Mouse (Mus musculus): ENCODE data around the gene Spns2.
"Not testable (repeated sequence)": the region's sequence is repeated elsewhere in the genome, so short reads cannot be mapped to it uniquely, and the experiment has no call there.

Gene Spns2

GRCm38 (mm10) chr11:72436756-72437650 lies 52.7 kb downstream of the Spns2 start:
- no peak for DNase-seq (ENCODE audit: low spot score in 2 of 2)

GRCm38 (mm10) chr11:72436271-72436670 lies 53.4 kb downstream of the Spns2 start:
- no peak for DNase-seq (ENCODE audit: low spot score in 2 of 2)

GRCm38 (mm10) chr11:72435694-72436045 lies 54.0 kb downstream of the Spns2 start:
- no peak for DNase-seq (ENCODE audit: low spot score in 2 of 2)

DNA sequence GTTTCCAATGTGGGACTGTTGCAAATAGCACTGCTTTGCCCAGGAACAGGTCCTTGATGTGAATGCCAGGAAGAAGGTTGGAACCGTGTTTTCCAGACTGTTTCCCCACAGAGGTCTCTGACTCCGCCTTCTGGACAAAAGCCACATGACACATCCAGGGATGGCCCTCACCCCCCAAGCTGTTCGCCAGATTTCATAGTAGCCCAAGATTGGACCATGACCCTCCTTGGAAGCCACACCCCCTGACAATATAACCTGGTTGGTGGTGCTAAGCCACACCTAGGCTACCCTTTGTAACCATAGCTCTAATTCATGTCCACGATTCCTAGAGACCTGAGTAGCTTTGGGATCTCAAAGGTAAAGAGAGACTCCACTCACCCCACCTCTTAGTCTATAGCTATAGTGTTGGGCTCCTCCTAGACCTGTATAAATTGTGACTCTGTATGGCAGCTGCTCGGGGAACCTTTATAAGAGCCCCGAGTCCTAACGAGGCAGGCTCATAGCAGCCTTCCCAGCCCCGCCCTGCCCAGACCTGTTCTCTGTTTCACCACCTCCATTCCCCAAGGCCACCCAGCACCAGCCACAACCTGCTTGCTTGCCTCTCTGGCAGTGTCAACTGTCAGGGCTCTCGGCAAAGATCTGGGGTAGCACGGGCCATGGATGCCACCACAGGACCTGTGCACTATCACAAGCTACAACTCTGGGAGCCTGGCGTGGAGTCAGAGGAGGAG lies 54.6 kb downstream of the Spns2 start, which contains the start of gene Ggt6:
Gene Ggt6, plus strand, starts transcription at position 564 of the 731 bp plus-strand sequence.
- DNase-seq (ENCODE audit: low spot score in 2 of 2) = no peak

DNA sequence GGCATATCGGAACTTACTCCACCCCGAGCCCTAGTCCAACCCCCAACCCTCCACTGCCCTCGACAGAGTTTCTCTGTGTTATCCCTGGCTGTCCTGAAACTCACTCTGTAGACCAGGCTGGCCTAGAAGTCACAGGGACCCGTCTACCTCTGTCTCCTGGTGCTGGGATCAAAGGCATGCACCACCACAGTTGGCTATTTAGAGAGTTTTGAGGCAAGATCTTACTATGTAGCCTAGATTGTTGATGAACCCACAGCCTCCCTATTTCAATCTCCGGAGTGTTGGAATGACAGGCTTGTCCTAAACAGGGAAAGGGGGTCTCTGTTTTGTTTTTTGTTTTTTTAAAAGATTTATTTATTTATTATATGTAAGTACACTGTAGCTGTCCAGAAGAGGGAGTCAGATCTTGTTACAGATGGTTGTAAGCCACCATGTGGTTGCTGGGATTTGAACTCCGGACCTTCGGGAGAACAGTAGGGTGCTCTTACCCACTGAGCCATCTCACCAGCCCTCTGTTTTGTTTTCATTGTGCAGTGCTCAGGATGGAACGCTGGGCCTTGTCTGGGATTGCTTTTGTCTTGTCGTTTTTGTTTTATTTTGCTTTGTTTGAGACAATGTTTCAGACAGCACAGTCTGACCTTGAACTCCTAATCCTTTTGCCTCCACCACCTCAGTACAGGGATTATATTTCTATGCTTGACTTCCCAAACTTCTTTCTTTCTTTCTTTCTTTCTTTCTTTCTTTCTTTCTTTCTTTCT lies 59.2 kb downstream of the Spns2 start:
- not testable (repeated sequence) for DNase-seq (ENCODE audit: low spot score in 2 of 2)

- peak; percentile 80 to 83 for DNase-seq (ENCODE audit: low spot score in 2 of 2)
These were observed 60.4 kb downstream of the Spns2 start for GRCm38 (mm10) chr11:72429288-72429690.

GRCm38 (mm10) chr11:72428694-72429093 lies 61.0 kb downstream of the Spns2 start:
- peak; percentile 76 to 83 for DNase-seq (ENCODE audit: low spot score in 2 of 2)

- DNase-seq (ENCODE audit: low spot score in 2 of 2) = no peak
These were observed 62.8 kb downstream of the Spns2 start for GRCm38 (mm10) chr11:72426884-72427283.

- DNase-seq (ENCODE audit: low spot score in 2 of 2) = no peak
These were observed 64.5 kb downstream of the Spns2 start for GRCm38 (mm10) chr11:72425201-72425600.

- DNase-seq (ENCODE audit: low spot score in 2 of 2) = no peak
These were observed 66.0 kb downstream of the Spns2 start for GRCm38 (mm10) chr11:72423686-72424085.

GRCm38 (mm10) chr11:72421518-72422278 lies 68.0 kb downstream of the Spns2 start:
- DNase-seq (ENCODE audit: low spot score in 2 of 2) = no peak

GRCm38 (mm10) chr11:72420460-72421122 lies 69.1 kb downstream of the Spns2 start:
- no peak for DNase-seq (ENCODE audit: low spot score in 2 of 2)

DNA sequence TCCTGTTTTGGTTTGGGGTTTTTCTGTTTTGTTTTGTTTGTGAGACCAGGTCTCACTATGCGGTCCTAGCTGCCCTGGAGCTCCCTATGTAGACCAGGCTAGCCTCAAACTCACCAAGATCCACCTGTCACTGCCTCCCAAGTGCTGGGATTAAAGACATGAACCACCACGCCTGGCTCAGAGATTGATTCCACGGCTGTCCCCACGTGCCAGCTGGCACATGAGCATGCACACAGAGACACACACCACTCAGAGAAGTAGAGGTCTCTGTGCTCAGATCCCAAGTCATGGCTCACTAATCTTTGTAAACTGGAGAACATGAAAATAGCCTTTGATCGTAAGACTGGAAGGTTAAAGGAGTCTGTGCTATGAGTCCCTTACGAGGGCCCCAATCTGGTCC lies 70.7 kb downstream of the Spns2 start:
- DNase-seq (ENCODE audit: low spot score in 2 of 2) = no peak

- DNase-seq (ENCODE audit: low spot score in 2 of 2) = no peak
These were observed 71.5 kb downstream of the Spns2 start for GRCm38 (mm10) chr11:72418227-72418626.

DNA sequence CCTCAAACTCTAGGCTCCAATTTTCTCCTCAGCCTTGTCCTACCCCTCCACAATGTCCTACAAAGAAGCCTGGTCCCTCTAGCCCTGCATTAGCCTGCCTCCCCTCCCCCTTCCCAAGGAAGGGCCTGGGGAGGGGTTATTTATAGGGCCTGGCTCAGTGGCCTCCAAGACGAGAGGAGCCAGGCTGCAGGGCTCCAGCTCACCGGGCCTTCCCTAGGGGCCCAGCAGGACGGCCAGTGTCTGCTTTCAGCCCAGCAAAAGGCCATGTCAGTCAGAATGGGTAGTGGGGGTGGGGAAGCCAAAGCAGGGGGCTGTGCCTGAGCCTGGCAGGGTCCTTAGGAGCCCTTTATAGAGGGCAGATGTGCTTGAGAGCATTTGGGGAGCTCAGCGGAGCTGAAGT lies 72.3 kb downstream of the Spns2 start:
- no peak for DNase-seq (ENCODE audit: low spot score in 2 of 2)

GRCm38 (mm10) chr11:72416666-72417065 lies 73.0 kb downstream of the Spns2 start:
- no peak for DNase-seq (ENCODE audit: low spot score in 2 of 2)

- DNase-seq (ENCODE audit: low spot score in 2 of 2) = no peak
These were observed 74.5 kb downstream of the Spns2 start for GRCm38 (mm10) chr11:72415155-72415554.

DNA sequence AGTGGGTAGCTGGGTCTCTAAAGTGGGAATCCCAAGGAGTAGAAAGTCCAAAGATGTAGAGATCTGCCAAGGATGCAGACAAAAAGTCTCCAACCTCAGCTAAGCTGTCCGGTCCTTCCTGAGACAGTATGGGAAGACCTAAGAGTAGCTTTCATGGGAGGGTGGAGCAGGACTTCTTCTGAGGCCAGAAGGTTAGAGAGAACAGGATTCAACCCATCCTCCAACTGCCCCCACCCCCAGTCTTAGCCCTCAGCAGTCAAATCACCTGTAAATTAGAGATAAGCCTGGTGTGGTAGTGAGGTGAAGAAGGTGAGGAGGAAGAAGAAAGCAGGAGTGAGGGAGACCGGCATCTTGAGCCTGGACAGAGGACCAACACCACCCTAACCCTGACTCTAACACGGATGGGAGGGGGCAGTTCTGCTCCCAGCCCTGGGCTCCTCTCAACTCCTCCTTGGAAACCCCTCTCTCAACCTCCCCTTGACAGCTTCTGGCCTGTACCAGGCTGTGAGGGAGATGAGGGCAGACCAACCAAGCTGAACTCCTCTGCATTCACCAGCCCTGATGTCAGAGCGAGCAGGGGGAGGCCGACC lies 76.0 kb downstream of the Spns2 start:
- DNase-seq (ENCODE audit: low spot score in 2 of 2) = no peak

- no peak for DNase-seq (ENCODE audit: low spot score in 2 of 2)
These were observed 76.7 kb downstream of the Spns2 start for GRCm38 (mm10) chr11:72413016-72413415.

- no peak for DNase-seq (ENCODE audit: low spot score in 2 of 2)
These were observed 77.8 kb downstream of the Spns2 start for GRCm38 (mm10) chr11:72411945-72412344.

All from spleen, postnatal 36 days (tissue).